In the genomic region with DNA sequence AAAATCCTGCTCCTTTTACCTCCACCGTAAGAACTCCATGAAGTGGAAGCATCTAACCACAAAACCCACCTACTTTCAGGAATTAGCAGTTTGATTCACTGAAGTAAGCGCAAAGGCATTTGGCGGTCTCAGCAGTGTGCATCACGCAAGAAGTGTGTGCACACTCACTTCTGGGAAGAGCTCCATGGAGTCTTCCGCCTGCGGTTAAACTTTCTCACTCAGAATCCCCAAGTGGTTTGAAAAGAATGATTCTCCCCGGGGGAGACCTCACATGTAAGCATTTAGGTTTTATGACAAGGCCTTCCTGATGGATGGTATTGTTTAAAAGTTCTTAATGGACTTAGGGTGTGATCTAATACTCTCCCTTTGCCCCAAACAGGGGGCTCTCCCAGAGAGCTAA, we compare ENCODE assay signal across 11 mouse cellular contexts.
DNase-seq lines count a peak whose midpoint lies in the region; ATAC-seq and TF ChIP-seq lines count a peak whose summit lies in the region.
"Had no signal": no experiment of that assay in that cellular context is flagged by ENCODE, and none has a peak within 500 bp of the region (broad histone marks: within the 10 kb centered on the region; RNA-seq: fewer than 3 reads in every experiment).

No protein-coding gene starts in this region.

- H3K9ac ChIP-seq in intestine, embryonic 14.5 days (ENCODE audit: low read length): no peak overlapping the region
- H3K9ac ChIP-seq in intestine, postnatal 0 days (ENCODE audit: low read depth, low read length): no peak overlapping the region
- no peak overlapping the region for H3K9ac ChIP-seq in limb, embryonic 12.5 days (replicated peaks)
- H3K9ac ChIP-seq: forebrain, embryonic 12.5 days had no signal

- no peak overlapping the region for H3K4me3 ChIP-seq in intestine, embryonic 14.5 days (ENCODE audit: low read depth, low read length)
- no peak overlapping the region for H3K4me3 ChIP-seq in intestine, postnatal 0 days (ENCODE audit: low read depth, low read length)
- H3K4me3 ChIP-seq in limb, embryonic 12.5 days (replicated peaks): no peak overlapping the region
- H3K4me3 ChIP-seq: forebrain, embryonic 12.5 days had no signal

- intact Hi-C loops in left cerebral cortex, postnatal 10 days (cut with DNase I): no loop called here

- 36% methylated on average over 7 of the region's 7 CpGs for WGBS in intestine, embryonic 14.5 days
- WGBS in intestine, postnatal 0 days: 66% methylated on average over 7 of the region's 7 CpGs
- WGBS in limb, embryonic 12.5 days: 68% methylated on average over 7 of the region's 7 CpGs

- no peak overlapping the region for H3K4me2 ChIP-seq in intestine, embryonic 14.5 days (ENCODE audit: low read length)
- no peak overlapping the region for H3K4me2 ChIP-seq in intestine, postnatal 0 days (replicated peaks; ENCODE audit: low read depth)
- H3K4me2 ChIP-seq in limb, embryonic 12.5 days: no peak overlapping the region
- H3K4me2 ChIP-seq: forebrain, embryonic 12.5 days had no signal

- H3K36me3 ChIP-seq in intestine, embryonic 14.5 days (ENCODE audit: control insufficient read depth, insufficient read depth, low read length): peaks cover 32% of the 10 kb centered on the region
- peaks cover 4% of the 10 kb centered on the region; the same call in 1 of the 2 replicates for H3K36me3 ChIP-seq in intestine, postnatal 0 days (ENCODE audit: control insufficient read depth, insufficient read depth)
- H3K36me3 ChIP-seq in limb, embryonic 12.5 days: peaks cover 10% of the 10 kb centered on the region
- H3K36me3 ChIP-seq: forebrain, embryonic 12.5 days had no signal

- CTCF ChIA-PET in Patski (lab: Charles Lee): interaction anchor here (0.8 kb wide), 1 partner anchor 10 kb away, joined by 3 read pairs; no protein-coding TSS in a partner anchor

- H3K9me3 ChIP-seq in intestine, embryonic 14.5 days (ENCODE audit: control insufficient read depth, low read length): no peaks in the 10 kb centered on the region
- no peaks in the 10 kb centered on the region for H3K9me3 ChIP-seq in intestine, postnatal 0 days (ENCODE audit: control insufficient read depth)
- H3K9me3 ChIP-seq in limb, embryonic 12.5 days: no peaks in the 10 kb centered on the region
- H3K9me3 ChIP-seq: forebrain, embryonic 12.5 days had no signal

- DNase-seq in intestine, embryonic 14.5 days (ENCODE audit: low spot score): no peak
- DNase-seq in 3134 (ENCODE audit: extremely low read depth, insufficient read length, low spot score): peak; percentile 62
- peak; percentile 92 for DNase-seq in Patski (ENCODE audit: low read depth, low spot score)
- DNase-seq in left cerebral cortex, postnatal 10 days (ENCODE audit: extremely low spot score in 1 of 2, low spot score in 2 of 2): no peak
- no peak for DNase-seq in spleen, postnatal 36 days (ENCODE audit: low spot score in 2 of 2)
- DNase-seq: cerebellum, postnatal 36 days; thymus, adult 18-20 months had no signal

- TF ChIP-seq CTCF in intestine, postnatal 0 days (IDR thresholded peaks at IDR 0.05; ENCODE audit: low read depth): no peak
- TF ChIP-seq CTCF in Patski (IDR thresholded peaks at IDR 0.05): no peak

- in situ Hi-C loops in Patski (cut with MboI; ENCODE audit: low pct_unique_long_range_greater_than_20kb): no loop called here

- no peaks in the 10 kb centered on the region for H3K27me3 ChIP-seq in intestine, embryonic 14.5 days (replicated peaks; ENCODE audit: control insufficient read depth, insufficient read depth, low read length)
- no peaks in the 10 kb centered on the region for H3K27me3 ChIP-seq in intestine, postnatal 0 days (replicated peaks; ENCODE audit: control insufficient read depth, insufficient read depth, low read length)
- H3K27me3 ChIP-seq in Patski: no peaks in the 10 kb centered on the region
- no peaks in the 10 kb centered on the region for H3K27me3 ChIP-seq in limb, embryonic 12.5 days

- peaks cover 29% of the 10 kb centered on the region for H3K4me1 ChIP-seq in intestine, embryonic 14.5 days (replicated peaks; ENCODE audit: control insufficient read depth, insufficient read depth, low read length)
- no peaks in the 10 kb centered on the region for H3K4me1 ChIP-seq in intestine, postnatal 0 days (replicated peaks; ENCODE audit: control insufficient read depth, insufficient read depth, low read length)
- H3K4me1 ChIP-seq in limb, embryonic 12.5 days (replicated peaks): peaks cover 57% of the 10 kb centered on the region

- POLR2A ChIA-PET in Patski (lab: Charles Lee): interaction anchor here (0.8 to 1.0 kb wide), 2 partner anchors 43 to 129 kb away, joined by 3 read pairs; no protein-coding TSS in a partner anchor

- peak overlapping the region; percentile 62 for H3K27ac ChIP-seq in intestine, embryonic 14.5 days (ENCODE audit: low read depth)
- H3K27ac ChIP-seq in intestine, postnatal 0 days (ENCODE audit: low read depth, low read length): no peak overlapping the region
- H3K27ac ChIP-seq in limb, embryonic 12.5 days: 0 out of 2 replicates have a peak overlapping the region, but pooled peaks have one; percentile 59
- H3K27ac ChIP-seq: forebrain, embryonic 12.5 days; macrophage had no signal

- no peak for ATAC-seq in intestine, embryonic 14.5 days (replicated peaks; ENCODE audit: low FRiP score, low TSS enrichment, low read depth)
- no peak for ATAC-seq in intestine, postnatal 0 days
- ATAC-seq in Patski: peak; percentile 49
- ATAC-seq in limb, embryonic 12.5 days (ENCODE audit: insufficient number of reproducible peaks, insufficient read depth, low FRiP score, low TSS enrichment, low read depth): no peak

Comparison
In these comparisons a context has a peak if more than half of its experiments do, and no peak if none do; other contexts are left out.
1. DNase-seq: peak in 3134 (single experiment) and Patski (single experiment); none in intestine, embryonic 14.5 days (single experiment), left cerebral cortex, postnatal 10 days (0 of 2) and spleen, postnatal 36 days (0 of 2).